19 mouse cellular contexts compared by ENCODE assay signal in the genomic region with DNA sequence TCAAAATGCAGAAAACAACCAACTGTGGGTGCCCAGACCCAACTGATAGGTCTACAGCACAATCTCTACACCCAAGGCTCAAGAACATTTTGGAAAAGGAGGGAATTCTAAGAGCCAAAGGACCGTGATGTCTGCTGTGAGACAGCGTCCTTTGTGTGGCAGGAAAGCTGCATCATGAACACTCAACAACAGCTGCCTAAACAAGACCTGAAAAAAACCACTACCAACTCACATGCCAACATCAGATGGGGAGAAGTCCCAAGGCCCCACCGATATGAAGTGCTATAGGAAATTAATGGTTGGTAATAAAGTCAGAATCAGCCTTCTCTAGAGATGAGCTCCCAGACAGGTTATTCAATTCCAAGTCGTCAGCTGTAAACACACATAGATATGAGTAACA. TPM values are rescaled to one million over a fixed set of nuclear protein-coding genes. Genes with fewer than 3 reads are reported as not detected.
DNase-seq lines count a peak whose midpoint lies in the region; ATAC-seq and TF ChIP-seq lines count a peak whose summit lies in the region.
"Had no signal": no experiment of that assay in that cellular context is flagged by ENCODE, and none has a peak within 500 bp of the region (broad histone marks: within the 10 kb centered on the region; RNA-seq: fewer than 3 reads in every experiment).

No protein-coding gene starts in this region.

- peak overlapping the region; percentile 45 for H3K4me2 ChIP-seq in liver, embryonic 12.5 days
- no peak overlapping the region for H3K4me2 ChIP-seq in liver, postnatal 0 days (ENCODE audit: low read depth, low read length)
- H3K4me2 ChIP-seq in liver, embryonic 13.5 days = peak overlapping the region; percentile 37; the same call in 1 of the 2 replicates
- peak overlapping the region; percentile 33 for H3K4me2 ChIP-seq in myocyte (ENCODE audit: low read depth)
- H3K4me2 ChIP-seq: embryonic facial prominence, embryonic 12.5 days; forebrain, embryonic 12.5 days; heart, embryonic 12.5 days; hindbrain, embryonic 15.5 days had no signal

- H3K27ac ChIP-seq in liver, embryonic 12.5 days = peak overlapping the region; percentile 87
- no peak overlapping the region for H3K27ac ChIP-seq in liver, postnatal 0 days (ENCODE audit: low read depth)
- peak overlapping the region; percentile 83 for H3K27ac ChIP-seq in liver, embryonic 13.5 days
- H3K27ac ChIP-seq: forebrain, embryonic 12.5 days; hindbrain, embryonic 15.5 days had no signal

- H3K4me1 ChIP-seq in liver, embryonic 12.5 days = peaks cover 61% of the 10 kb centered on the region
- peaks cover 47% of the 10 kb centered on the region for H3K4me1 ChIP-seq in liver, postnatal 0 days (ENCODE audit: insufficient read depth)
- peaks cover 61% of the 10 kb centered on the region for H3K4me1 ChIP-seq in liver, embryonic 13.5 days (replicated peaks)

- no peak for TF ChIP-seq EP300 in liver, postnatal 0 days (IDR thresholded peaks at IDR 0.05; ENCODE audit: low read depth)

- H3K9me3 ChIP-seq in liver, embryonic 12.5 days (replicated peaks) = no peaks in the 10 kb centered on the region
- H3K9me3 ChIP-seq in liver, postnatal 0 days (ENCODE audit: low read length) = no peaks in the 10 kb centered on the region
- H3K9me3 ChIP-seq in liver, embryonic 13.5 days (replicated peaks) = no peaks in the 10 kb centered on the region
- H3K9me3 ChIP-seq: embryonic facial prominence, embryonic 12.5 days; forebrain, embryonic 12.5 days; heart, embryonic 12.5 days; hindbrain, embryonic 15.5 days had no signal

- H3ac ChIP-seq in myocyte (ENCODE audit: control insufficient read depth, insufficient read length) = no peak overlapping the region

- peaks cover 82% of the 10 kb centered on the region for H3K79me2 ChIP-seq in myocyte (ENCODE audit: control insufficient read depth, insufficient read depth)

- peak overlapping the region; percentile 49 for H3K9ac ChIP-seq in liver, embryonic 12.5 days
- no peak overlapping the region for H3K9ac ChIP-seq in liver, postnatal 0 days (replicated peaks)
- peak overlapping the region; percentile 50 for H3K9ac ChIP-seq in liver, embryonic 13.5 days
- H3K9ac ChIP-seq: embryonic facial prominence, embryonic 12.5 days; forebrain, embryonic 12.5 days; heart, embryonic 12.5 days; hindbrain, embryonic 15.5 days had no signal

- 80% methylated on average over 4 of the region's 4 CpGs for WGBS in liver, embryonic 12.5 days (ENCODE audit: insufficient replicate concordance)
- WGBS in liver, postnatal 0 days (ENCODE audit: insufficient replicate concordance) = 79% methylated on average over 4 of the region's 4 CpGs
- WGBS in liver, embryonic 13.5 days (ENCODE audit: insufficient replicate concordance) = 71% methylated on average over 4 of the region's 4 CpGs

- ATAC-seq in liver, embryonic 12.5 days = no peak
- no peak for ATAC-seq in liver, postnatal 0 days
- no peak for ATAC-seq in liver, embryonic 13.5 days (ENCODE audit: low read depth)
- ATAC-seq: forebrain, embryonic 16.5 days had no signal

- intact Hi-C loops in heart, postnatal 10 days (cut with DNase I) = no loop called here
- intact Hi-C loops in gastrocnemius, postnatal 36 days (cut with DNase I) = no loop called here

- no peaks in the 10 kb centered on the region for H3K27me3 ChIP-seq in liver, embryonic 12.5 days (replicated peaks)
- no peaks in the 10 kb centered on the region for H3K27me3 ChIP-seq in liver, postnatal 0 days (ENCODE audit: insufficient read depth, low read length)
- H3K27me3 ChIP-seq in liver, embryonic 13.5 days = no peaks in the 10 kb centered on the region
- H3K27me3 ChIP-seq in myocyte (ENCODE audit: control insufficient read depth, insufficient read depth, insufficient read length) = no peaks in the 10 kb centered on the region
- H3K27me3 ChIP-seq: embryonic facial prominence, embryonic 12.5 days; forebrain, embryonic 12.5 days; heart, embryonic 12.5 days; hindbrain, embryonic 15.5 days had no signal

- no peak for TF ChIP-seq CTCF in liver, postnatal 0 days (IDR thresholded peaks at IDR 0.05; ENCODE audit: low read depth)

- TF ChIP-seq POLR2A in myocyte (IDR thresholded peaks at IDR 0.05; ENCODE audit: insufficient read length, low read depth) = no peak

- H3K36me3 ChIP-seq in liver, embryonic 12.5 days = peaks cover 18% of the 10 kb centered on the region
- peaks cover 1% of the 10 kb centered on the region for H3K36me3 ChIP-seq in liver, postnatal 0 days (replicated peaks; ENCODE audit: insufficient read depth, low read length)
- peaks cover 8% of the 10 kb centered on the region; the same call in 1 of the 2 replicates for H3K36me3 ChIP-seq in liver, embryonic 13.5 days
- H3K36me3 ChIP-seq in myocyte (ENCODE audit: control insufficient read depth, insufficient read depth) = no peaks in the 10 kb centered on the region
- H3K36me3 ChIP-seq: embryonic facial prominence, embryonic 12.5 days; forebrain, embryonic 12.5 days; hindbrain, embryonic 15.5 days had no signal

- peak; percentile 49 for DNase-seq in heart, adult 11 months
- no peak for DNase-seq in heart, postnatal 10 days
- DNase-seq in liver, postnatal 0 days = no peak
- DNase-seq in liver, embryonic 13.5 days = no peak
- DNase-seq in gastrocnemius, postnatal 36 days = no peak
- DNase-seq: adrenal gland, adult 8-10 months; cerebellum, adult 11 months; cerebellum, adult 8-10 months; cerebellum, postnatal 14 days; embryo, embryonic 11 days; gastrocnemius, postnatal 10 days; heart, postnatal 36 days had no signal

- H3K4me3 ChIP-seq in liver, embryonic 12.5 days = no peak overlapping the region
- no peak overlapping the region for H3K4me3 ChIP-seq in liver, postnatal 0 days (ENCODE audit: low read depth, low read length)
- H3K4me3 ChIP-seq in liver, embryonic 13.5 days (replicated peaks) = no peak overlapping the region
- H3K4me3 ChIP-seq in myocyte = no peak overlapping the region
- H3K4me3 ChIP-seq: embryonic facial prominence, embryonic 12.5 days; forebrain, embryonic 12.5 days; heart, embryonic 12.5 days; hindbrain, embryonic 15.5 days had no signal

TF ChIP-seq in myocyte, 11 proteins besides CTCF, POLR2A, EP300 and RAD21:
- no peak for TF ChIP-seq SRF (IDR thresholded peaks at IDR 0.05; ENCODE audit: control insufficient read depth, insufficient read length, low read depth)
- peak in 2 of 3 experiments; percentile 27 to 35 for TF ChIP-seq MYOG (IDR thresholded peaks at IDR 0.05; ENCODE audit: control insufficient read depth in 1 of 3, insufficient read depth in 1 of 3, insufficient read length in 2 of 3, low read depth in 2 of 3)
- no peak for TF ChIP-seq CEBPB (IDR thresholded peaks at IDR 0.05; ENCODE audit: insufficient read depth, poor library complexity, severe bottlenecking)
- TF ChIP-seq MYOD1 (IDR thresholded peaks at IDR 0.05; ENCODE audit: control insufficient read depth in 1 of 3, insufficient read length in 2 of 3, low read depth in 2 of 3) = peak in 2 of 3 experiments; percentile 31 to 69
- no peak for TF ChIP-seq TCF12 (IDR thresholded peaks at IDR 0.05; ENCODE audit: insufficient read depth, poor library complexity, severe bottlenecking)

RNA-seq across cellular contexts. Expression of a gene that starts 56.5 kb away (rescaled TPM):
- not detected for total RNA-seq in heart, postnatal 10 days (2021)
- 0.11 and 0.12 TPM in 2 replicates for polyA plus RNA-seq in liver, embryonic 12.5 days (2016; fragmentation: Nextera tagmentation; extraction: Ambion mirVana)
- not detected in 2 replicates for polyA plus RNA-seq in liver, postnatal 0 days (2015; fragmentation: Nextera tagmentation; extraction: Ambion mirVana)
- polyA plus RNA-seq in liver, embryonic 13.5 days (2015; fragmentation: Nextera tagmentation; extraction: Ambion mirVana) = 0.58 and 0.71 TPM in 2 replicates
- polyA plus RNA-seq in myocyte (2012; fragmentation: generic; extraction: Trizol) = not detected
- total RNA-seq in gastrocnemius, postnatal 36 days (2021) = not detected
- total RNA-seq: heart, postnatal 36 days had no signal

RNA-seq across cellular contexts. Expression of a gene that starts 57.0 kb away (rescaled TPM):
- 100 to 1,000 TPM; 107 to 127 TPM for total RNA-seq in heart, postnatal 10 days (2021)
- 67.1 and 78.5 TPM in 2 replicates for polyA plus RNA-seq in liver, embryonic 12.5 days (2016; fragmentation: Nextera tagmentation; extraction: Ambion mirVana)
- 30.2 and 36.1 TPM in 2 replicates for polyA plus RNA-seq in liver, postnatal 0 days (2015; fragmentation: Nextera tagmentation; extraction: Ambion mirVana)
- polyA plus RNA-seq in liver, embryonic 13.5 days (2015; fragmentation: Nextera tagmentation; extraction: Ambion mirVana) = 61.0 and 69.1 TPM in 2 replicates
- 19.5 TPM for polyA plus RNA-seq in myocyte (2012; fragmentation: generic; extraction: Trizol)
- total RNA-seq in gastrocnemius, postnatal 36 days (2021) = 10 to 100 TPM in 1 of 2 experiments, 1 to 10 TPM in 1; 6.3 to 10.2 TPM
